Mouse (Mus musculus) heart, postnatal 4 days (tissue): Measurements from ENCODE around the gene Rora. TPM values are rescaled to one million over a fixed set of nuclear protein-coding genes. Genes with fewer than 3 reads are reported as not detected.

Experiments used
- DNase-seq: peaks from one replicate; pipeline ENCODE4 v3.0.0; 2021
- total RNA-seq, 2 experiments: library from RNA; stranded (reverse); gene quantifications; 2 replicates each; pipeline ENCODE4 v1.2.3; 2021

Gene Rora
- total RNA-seq, 2 experiments from 2014 or later = 17.0 to 18.1 TPM

DNA sequence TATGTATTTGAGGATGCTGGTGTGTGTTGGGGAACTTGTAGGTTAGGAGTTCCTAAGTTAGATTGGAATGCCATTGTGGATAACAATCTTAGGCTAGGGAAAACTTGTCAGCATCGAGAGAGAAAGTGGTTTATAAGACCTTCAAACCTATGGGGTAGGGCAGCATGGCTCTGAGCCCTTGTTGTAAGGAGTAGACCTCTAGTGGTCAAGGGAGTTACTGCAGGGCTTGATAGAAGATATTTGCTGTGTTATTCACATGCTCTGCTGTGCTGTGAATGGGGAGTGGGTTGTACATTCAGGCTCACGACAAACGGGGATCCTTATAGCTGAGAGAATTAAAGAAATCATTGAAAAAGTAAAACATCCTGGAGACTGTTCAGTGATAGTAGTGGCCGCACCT, 35.8 kb downstream of the Rora start:
- DNase-seq = peak; percentile 69

DNA sequence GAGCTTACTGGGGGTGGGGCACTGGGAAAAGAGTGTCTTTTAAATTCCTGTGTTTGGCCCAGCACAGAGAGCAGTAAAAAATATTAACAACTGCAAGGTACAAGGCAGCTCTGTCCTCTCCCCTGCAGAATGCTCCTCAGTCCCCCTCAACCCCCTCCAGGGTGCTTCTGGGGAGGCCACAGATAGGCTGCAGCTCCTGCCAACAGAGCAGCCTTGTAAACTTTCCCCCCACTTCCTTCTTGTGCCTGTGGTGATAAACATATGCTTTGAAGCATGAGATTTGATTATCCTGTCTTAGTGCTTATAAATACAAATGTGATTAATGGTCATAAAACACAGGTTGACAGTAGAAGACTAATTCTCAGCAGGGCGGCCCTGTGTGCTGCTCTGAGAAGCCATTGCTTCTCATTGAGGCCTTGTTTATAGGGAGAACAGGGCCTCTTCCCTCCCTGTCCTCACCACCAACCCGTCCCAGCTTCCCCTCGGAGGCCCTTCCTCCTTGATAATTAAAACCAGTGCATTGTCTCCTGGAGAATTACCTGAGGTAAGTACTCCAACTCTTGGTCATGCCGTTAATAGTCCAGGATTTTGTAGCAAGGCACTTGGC, 41.4 kb downstream of the Rora start:
- DNase-seq = no peak

- DNase-seq = peak; percentile 14
These were observed 41.9 kb downstream of the Rora start for GRCm38 (mm10) chr9:68695496-68695969.

- no peak for DNase-seq
These were observed 42.9 kb downstream of the Rora start for GRCm38 (mm10) chr9:68696425-68696956.

GRCm38 (mm10) chr9:68699341-68699740, 45.8 kb downstream of the Rora start:
- no peak for DNase-seq

DNA sequence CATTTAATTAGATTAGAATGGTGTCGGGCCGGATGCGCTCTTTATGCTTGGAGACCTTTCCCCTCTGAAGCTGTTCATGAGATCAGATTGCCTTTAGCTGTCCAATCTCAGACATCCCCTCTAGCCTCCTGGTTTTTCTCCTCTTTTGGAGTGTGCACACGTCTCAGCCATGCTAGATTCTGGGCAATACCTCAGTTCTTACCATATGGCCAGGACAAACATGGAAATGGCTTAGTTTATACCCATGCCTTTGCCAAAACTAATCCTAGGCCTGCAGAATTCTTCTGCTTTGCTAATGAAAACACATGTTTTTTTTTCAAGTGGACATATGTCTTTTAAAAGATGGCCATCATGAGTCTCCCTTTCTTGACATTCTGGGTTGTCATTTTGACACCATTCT, 46.3 kb downstream of the Rora start:
- DNase-seq = no peak

- peak; percentile 13 for DNase-seq
These were observed 54.0 kb downstream of the Rora start for GRCm38 (mm10) chr9:68707636-68708035.

DNA sequence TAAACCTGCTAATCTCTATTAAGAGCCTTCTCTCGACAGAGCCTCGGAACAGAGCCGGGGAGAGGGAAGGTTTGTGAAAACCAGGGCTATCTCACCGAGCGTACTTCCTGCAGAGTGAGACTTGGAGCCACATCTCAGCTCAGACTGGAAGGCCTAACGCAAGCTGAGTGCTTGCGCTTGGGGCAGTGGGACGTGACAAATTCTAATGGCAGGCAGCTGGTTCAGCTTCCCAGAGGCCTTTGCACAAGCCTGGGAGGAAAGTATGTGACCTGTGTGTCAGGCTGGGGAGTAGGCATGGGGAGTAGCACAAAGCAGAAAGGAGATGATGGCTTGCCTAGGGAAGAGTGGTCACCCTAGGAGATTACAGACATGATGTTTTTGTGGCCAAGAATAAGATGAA, 55.6 kb downstream of the Rora start:
- DNase-seq = no peak

DNA sequence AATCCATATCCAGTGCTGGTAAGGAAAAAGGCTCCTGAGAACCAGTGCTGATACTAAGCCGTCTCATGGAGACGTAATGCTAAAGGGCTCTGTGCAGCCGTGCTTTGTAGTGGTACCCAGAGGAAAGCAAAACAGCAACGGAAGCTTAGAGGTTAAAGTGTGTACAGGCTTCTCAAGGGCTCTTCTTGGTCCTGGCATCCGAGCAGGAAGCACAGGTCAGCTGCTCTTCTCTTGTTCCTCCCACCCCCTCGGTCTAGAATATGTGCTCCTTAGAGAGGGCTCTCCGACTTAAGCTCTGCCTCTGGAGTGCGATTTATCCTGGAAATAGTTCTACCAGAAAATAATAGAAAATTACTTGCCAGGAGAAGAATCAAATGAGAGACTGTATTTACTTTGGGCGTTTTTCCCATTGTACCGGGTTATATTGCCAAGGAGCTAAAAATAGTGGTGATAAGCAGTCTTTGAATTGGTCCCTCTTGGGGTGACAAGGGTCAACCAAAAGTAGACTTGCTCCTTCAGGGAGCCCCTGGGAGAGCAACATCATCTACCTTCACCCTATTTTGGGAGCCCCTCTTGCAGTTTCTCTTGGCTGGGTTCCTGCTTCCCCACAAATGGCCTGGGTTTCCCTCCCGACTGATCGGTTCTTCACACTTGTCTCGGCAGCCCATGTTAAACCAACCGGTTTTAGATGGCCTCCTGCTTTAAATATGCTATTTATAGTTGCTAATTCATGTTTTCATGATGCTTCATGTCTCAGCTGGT, 57.5 kb downstream of the Rora start:
- DNase-seq = peak; percentile 9

GRCm38 (mm10) chr9:68716961-68717360, 63.4 kb downstream of the Rora start:
- DNase-seq = peak; percentile 66

- no peak for DNase-seq
These were observed 64.8 kb downstream of the Rora start for GRCm38 (mm10) chr9:68718427-68718826.

- no peak for DNase-seq
These were observed 65.7 kb downstream of the Rora start for GRCm38 (mm10) chr9:68719286-68719685.

DNA sequence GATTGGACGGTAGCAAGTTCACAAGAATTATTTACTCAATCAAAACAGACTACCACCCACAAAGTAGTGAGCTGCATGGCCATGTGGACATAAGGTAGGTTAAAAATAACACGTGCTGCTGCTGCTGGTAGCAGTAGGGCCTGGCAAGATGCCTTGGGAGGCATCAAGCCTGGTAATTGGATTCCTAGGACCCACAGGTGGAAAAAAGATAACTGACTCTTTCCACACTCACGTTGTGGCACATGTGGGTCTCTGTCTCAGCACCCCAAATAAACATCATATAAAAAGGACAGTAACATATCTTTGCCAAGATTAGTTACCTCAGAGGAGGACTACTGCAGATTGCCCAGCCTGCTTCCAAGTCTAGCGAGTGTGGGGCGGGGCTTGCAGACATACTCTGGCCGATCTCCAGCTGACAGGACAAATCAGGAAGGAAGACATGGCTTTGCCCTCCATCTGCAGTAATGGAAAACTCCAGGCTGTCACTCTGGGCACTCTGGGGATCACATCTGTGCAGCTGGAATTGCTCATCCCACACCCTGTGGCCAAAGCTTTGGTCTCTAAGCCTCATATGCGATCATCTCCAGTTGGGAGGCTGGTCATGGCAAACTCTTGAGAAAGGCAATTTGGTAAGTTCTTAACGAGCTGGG, 71.2 kb downstream of the Rora start:
- DNase-seq = peak; percentile 43

DNA sequence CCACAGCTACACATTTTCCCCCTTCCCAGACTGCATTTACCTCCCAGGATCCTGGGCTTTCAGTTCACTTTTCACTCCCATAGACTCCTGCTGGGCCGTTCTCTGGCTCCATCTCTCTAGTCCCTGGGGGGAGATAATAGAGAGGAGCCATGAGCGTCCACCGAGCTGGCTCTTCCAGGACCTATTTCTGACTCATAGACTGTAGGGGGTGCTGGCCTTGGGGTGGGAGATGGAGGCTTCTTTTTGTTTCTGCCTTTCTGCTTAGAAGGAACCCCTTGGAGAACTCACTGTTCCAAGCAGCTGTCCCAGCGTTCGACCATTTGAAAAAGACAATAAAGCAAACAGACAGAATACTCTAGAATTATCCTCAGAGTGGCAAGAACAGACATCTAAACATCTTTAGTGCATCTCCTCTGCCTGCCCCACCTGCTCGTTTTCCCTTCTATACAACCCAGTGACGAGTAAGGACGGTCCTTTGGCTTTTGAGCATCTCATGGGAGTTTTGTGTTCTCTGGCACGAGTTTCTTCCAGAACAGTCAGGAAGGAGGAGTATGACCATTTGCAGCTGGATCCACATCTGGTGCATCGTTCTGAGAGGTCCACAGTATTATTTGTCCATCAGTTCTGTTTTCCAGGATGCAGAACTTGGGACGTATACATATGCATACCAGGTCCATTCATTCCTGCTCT, 73.7 kb downstream of the Rora start:
- peak; percentile 14 for DNase-seq

GRCm38 (mm10) chr9:68731438-68731837, 77.9 kb downstream of the Rora start:
- no peak for DNase-seq

DNA sequence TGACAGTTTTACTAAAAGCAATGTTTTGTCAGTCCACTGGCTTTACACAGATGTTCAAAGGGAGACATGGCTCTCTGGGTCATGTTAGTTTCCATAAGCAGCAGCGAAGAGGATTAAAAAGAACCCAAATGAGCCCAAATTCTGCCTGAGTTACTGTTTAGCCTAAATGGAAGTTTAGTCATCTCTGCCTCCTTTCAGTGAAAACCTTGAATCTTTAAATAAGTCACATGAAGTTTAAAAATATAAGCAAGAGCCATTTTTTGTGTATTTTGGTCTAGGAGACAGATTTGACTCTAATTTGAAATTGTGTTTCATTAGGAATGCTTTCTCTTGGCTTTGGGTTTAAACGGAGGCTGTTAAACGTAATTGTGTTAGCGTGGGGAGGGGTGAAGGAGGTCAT, 79.3 kb downstream of the Rora start:
- DNase-seq = no peak

DNA sequence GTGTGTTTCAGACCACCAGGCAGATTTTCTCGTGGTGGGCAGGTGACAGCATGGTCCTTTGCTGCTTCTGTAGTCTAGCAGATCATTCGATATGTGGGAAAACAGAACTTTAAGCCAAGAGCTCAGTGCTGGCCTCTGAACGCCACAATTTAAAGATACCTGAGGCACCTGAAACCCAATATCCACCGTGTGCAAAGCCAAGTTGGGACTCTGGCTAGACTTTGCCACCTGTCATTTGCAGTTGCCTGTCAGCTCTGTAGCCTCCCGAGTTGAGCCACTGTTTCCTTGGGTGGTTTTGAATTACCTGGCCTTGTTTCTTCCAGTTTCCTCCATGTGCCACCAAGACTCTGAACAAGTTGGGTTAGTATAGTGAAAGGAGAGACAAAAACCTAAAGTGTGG, 82.3 kb downstream of the Rora start:
- DNase-seq = no peak

- no peak for DNase-seq
These were observed 83.7 kb downstream of the Rora start for GRCm38 (mm10) chr9:68737197-68737736.

DNA sequence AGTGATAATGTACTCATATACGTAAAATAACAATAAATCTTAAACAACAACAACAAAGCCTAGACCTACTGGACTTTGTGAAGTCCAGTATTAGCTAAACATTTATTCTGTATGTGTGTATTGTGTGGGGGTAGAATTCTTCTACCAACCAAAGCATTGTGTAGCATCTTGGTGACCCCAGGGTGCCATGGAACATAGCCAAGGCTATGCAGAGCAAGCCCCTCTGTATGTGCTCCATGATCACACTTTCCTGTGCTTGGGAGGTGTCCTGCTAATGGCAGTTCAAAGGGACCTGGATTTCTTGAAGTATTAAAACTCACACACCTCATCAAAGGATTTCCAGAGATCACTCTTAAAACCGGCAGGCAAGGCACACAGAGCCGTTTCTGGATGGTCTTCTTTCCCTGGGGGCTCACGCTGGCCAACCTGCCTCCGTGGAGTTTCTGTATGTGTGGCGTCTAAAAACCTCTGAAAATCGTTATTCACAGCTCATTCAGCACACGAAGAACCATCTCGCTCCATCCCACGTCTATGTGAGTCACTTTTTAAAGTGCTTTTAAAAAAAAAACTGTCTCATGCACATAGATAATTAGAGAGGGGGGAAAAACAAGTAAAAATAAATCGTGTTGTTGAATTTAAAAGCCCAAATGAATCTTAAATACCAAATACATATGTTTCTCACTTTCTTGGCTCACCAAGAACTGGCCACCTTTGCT, 92.5 kb downstream of the Rora start:
- DNase-seq = no peak

- DNase-seq = peak; percentile 17
These were observed 103.4 kb downstream of the Rora start for GRCm38 (mm10) chr9:68756976-68757375.

DNA sequence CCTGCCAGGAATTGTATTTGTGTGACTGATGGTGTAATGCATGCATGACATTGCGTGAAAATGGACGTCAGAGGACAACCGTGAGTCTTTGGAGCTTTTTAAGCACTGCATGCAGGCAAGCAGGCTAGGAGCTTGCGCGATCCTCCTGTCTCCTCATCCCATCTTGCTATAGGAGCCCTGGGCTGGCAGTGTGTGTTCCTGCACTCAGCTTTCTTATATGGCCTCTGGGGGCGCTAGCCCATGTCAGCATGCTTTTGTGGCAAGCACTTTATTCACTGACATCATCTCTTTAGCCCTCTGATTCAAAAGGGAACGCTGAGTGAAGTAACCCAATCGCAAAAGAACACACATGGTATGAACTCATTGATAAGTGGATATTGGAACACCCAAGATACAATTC, 105.7 kb downstream of the Rora start:
- no peak for DNase-seq

DNA sequence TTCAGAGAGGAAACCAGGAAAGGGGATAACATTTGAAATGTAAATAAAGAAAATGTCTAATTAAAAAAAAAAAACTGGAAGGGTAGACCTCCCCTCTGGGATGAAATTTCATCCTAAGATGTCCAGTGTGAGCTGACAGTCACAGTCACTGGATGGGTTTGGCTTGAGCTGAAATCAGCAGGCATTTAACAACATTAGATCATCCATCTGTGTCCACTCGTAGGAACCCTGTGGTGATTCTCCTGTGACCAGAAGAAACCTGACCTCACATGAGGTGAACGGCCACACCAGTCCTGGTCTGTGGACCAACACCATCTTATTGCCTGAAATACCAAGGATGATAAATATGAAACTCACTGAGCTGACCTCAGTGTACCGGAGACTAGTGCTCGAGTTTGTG, 106.7 kb downstream of the Rora start:
- DNase-seq = no peak
